Mouse (Mus musculus): ENCODE results near the gene Alox12. TPM values are rescaled to one million over a fixed set of nuclear protein-coding genes. Genes with fewer than 3 reads are reported as not detected.

The Alox12 gene
- total RNA-seq, 1 experiment = 0.49 TPM

DNA sequence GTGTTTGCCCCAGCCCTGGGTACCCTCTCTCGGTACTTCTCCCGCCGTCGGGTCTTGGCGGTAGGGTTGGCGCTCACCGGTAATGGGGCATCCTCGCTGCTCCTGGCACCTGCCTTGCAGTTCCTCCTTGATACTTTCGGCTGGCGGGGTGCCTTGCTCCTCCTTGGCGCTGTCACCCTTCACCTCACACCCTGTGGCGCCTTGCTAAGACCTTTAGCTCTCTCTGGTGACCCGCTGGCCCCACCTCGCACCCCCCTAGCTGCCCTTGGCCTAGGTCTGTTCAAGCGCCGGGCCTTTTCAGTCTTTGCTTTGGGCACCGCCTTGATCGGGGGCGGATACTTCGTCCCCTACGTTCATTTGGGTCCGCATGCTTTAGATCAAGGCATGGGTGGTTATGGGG lies 39.9 kb downstream of the Alox12 start:
- Histone ChIP-seq H3K4me3 (ENCODE audit: insufficient read depth in 1 of 2, low read depth in 1 of 2, low read length in 2 of 2, poor library complexity in 1 of 2, severe bottlenecking in 1 of 2) (peak overlapping the region; percentile 37 to 63; a peak in 3 of 4 replicates), H3K4me1 (ENCODE audit: control insufficient read depth in 2 of 2, insufficient read depth in 2 of 2, low read length in 2 of 2, poor library complexity in 1 of 2) (peaks cover 2 to 21% of the 10 kb centered on the region in 2 experiments; a peak in 2 of 4 replicates), H3K36me3 (ENCODE audit: control insufficient read depth, insufficient read depth, low read length, poor library complexity, severe bottlenecking) (peaks cover 9% of the 10 kb centered on the region), H3K9ac (ENCODE audit: insufficient read depth, low read depth, low read length, poor library complexity, severe bottlenecking) (peak overlapping the region; percentile 32; the same call in 1 of the 2 replicates), H3K9me3 (ENCODE audit: control insufficient read depth, insufficient read depth, low read depth, low read length) (no peaks in the 10 kb centered on the region), H3K27ac (ENCODE audit: insufficient read depth, low read depth, low read length, poor library complexity, severe bottlenecking) (no peak overlapping the region)
- DNase-seq (ENCODE audit: low read depth, low spot score) = no peak
- in situ Hi-C loops (cut with MboI; ENCODE audit: low sequenced_read_pairs in 2 of 2, unreplicated experiment in 2 of 2) = loop anchor here in 1 of 2 experiments (10.0 kb wide), 1 partner anchor 280 kb away; the partner anchor contains the start of gene Ybx2
- TF ChIP-seq CHD2 (IDR thresholded peaks at IDR 0.05; ENCODE audit: low read depth, low read length) (no peak), ZC3H11A (IDR thresholded peaks at IDR 0.05; ENCODE audit: borderline replicate concordance, low read depth, low read length) (no peak), HCFC1 (IDR thresholded peaks at IDR 0.05; ENCODE audit: borderline replicate concordance, insufficient read depth, low read length) (no peak), ZNF384 (IDR thresholded peaks at IDR 0.05; ENCODE audit: low read depth, low read length) (no peak), MAFK (IDR thresholded peaks at IDR 0.05; ENCODE audit: insufficient read depth, low read depth, low read length) (no peak)

DNA sequence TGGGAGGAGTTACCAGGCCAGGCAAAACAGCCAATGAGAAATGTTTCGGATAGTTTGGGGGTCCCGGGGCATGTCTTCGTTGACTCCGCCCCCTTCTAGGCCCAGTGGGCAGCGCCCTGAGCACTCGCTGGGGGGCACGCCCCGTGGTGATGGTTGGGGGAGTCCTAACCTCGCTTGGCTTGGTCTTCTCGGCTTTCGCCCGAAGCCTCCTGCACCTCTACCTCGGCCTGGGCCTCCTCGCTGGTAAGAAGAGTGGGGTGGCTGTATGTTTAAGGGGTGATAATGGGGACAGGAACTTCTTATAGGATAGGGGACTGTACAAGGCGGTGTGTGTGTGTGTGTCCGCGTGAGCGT lies 40.3 kb downstream of the Alox12 start:
- Histone ChIP-seq H3K27ac (ENCODE audit: insufficient read depth, low read depth, low read length, poor library complexity, severe bottlenecking) (no peak overlapping the region), H3K4me3 (ENCODE audit: insufficient read depth in 1 of 2, low read depth in 1 of 2, low read length in 2 of 2, poor library complexity in 1 of 2, severe bottlenecking in 1 of 2) (peak overlapping the region; percentile 37 to 63), H3K9me3 (ENCODE audit: control insufficient read depth, insufficient read depth, low read depth, low read length) (no peaks in the 10 kb centered on the region), H3K9ac (ENCODE audit: insufficient read depth, low read depth, low read length, poor library complexity, severe bottlenecking) (peak overlapping the region; percentile 26; the same call in 1 of the 2 replicates), H3K36me3 (ENCODE audit: control insufficient read depth, insufficient read depth, low read length, poor library complexity, severe bottlenecking) (peaks cover 9% of the 10 kb centered on the region), H3K4me1 (ENCODE audit: control insufficient read depth in 2 of 2, insufficient read depth in 2 of 2, low read length in 2 of 2, poor library complexity in 1 of 2) (peaks cover 2 to 21% of the 10 kb centered on the region in 2 experiments; a peak in 2 of 4 replicates)
- TF ChIP-seq ZC3H11A (IDR thresholded peaks at IDR 0.05; ENCODE audit: borderline replicate concordance, low read depth, low read length) = no peak
- no peak for TF ChIP-seq ZNF384 (IDR thresholded peaks at IDR 0.05; ENCODE audit: low read depth, low read length)
- TF ChIP-seq CHD2 (IDR thresholded peaks at IDR 0.05; ENCODE audit: low read depth, low read length) = no peak
- no peak for TF ChIP-seq MAFK (IDR thresholded peaks at IDR 0.05; ENCODE audit: insufficient read depth, low read depth, low read length)
- TF ChIP-seq HCFC1 (IDR thresholded peaks at IDR 0.05; ENCODE audit: borderline replicate concordance, insufficient read depth, low read length) = no peak
- in situ Hi-C loops (cut with MboI; ENCODE audit: low sequenced_read_pairs in 2 of 2, unreplicated experiment in 2 of 2) = loop anchor here in 1 of 2 experiments (10.0 kb wide), 1 partner anchor 280 kb away; the partner anchor contains the start of gene Ybx2
- no peak for DNase-seq (ENCODE audit: low read depth, low spot score)

DNA sequence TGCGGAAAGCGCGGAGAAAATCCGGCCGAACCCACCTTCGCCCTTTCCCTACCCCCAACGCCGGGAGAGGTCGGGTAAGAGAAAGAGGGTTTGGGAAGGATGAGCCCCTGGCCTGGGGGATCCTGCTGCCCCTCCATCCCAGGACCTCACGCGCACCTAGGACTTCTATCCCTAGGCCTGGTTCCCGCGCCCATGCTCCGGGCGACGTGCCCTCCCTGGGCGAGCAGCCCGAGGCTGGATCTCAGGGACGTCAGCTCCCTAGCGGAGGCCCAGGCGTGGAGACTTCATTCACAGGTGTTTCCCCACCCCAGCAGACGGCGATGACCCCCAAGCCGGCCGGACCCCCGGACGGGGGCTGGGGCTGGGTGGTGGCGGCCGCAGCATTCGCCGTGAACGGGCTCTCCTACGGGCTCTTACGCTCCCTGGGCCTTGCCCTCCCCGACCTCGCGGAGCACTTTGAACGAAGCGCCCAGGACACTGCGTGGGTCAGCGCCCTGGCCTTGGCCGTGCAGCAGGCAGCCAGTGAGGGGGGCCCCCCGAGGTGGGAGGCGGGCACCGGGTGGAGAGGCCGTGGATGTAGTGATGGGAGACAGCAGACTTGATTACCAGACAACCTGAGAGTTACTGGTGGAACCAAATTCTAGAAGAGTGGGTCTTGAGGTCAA lies 40.8 kb downstream of the Alox12 start:
- DNase-seq (ENCODE audit: low read depth, low spot score) = no peak
- in situ Hi-C loops (cut with MboI; ENCODE audit: low sequenced_read_pairs in 2 of 2, unreplicated experiment in 2 of 2) = loop anchor here in 1 of 2 experiments (10.0 kb wide), 1 partner anchor 280 kb away; the partner anchor contains the start of gene Ybx2
- Histone ChIP-seq H3K36me3 (ENCODE audit: control insufficient read depth, insufficient read depth, low read length, poor library complexity, severe bottlenecking) (peaks cover 9% of the 10 kb centered on the region), H3K4me1 (ENCODE audit: control insufficient read depth in 2 of 2, insufficient read depth in 2 of 2, low read length in 2 of 2, poor library complexity in 1 of 2) (peaks cover 2 to 23% of the 10 kb centered on the region in 2 experiments; a peak in 2 of 4 replicates), H3K4me3 (ENCODE audit: insufficient read depth in 1 of 2, low read depth in 1 of 2, low read length in 2 of 2, poor library complexity in 1 of 2, severe bottlenecking in 1 of 2) (peak overlapping the region; percentile 37 to 63), H3K9ac (ENCODE audit: insufficient read depth, low read depth, low read length, poor library complexity, severe bottlenecking) (peak overlapping the region; percentile 68), H3K9me3 (ENCODE audit: control insufficient read depth, insufficient read depth, low read depth, low read length) (no peaks in the 10 kb centered on the region), H3K27ac (ENCODE audit: insufficient read depth, low read depth, low read length, poor library complexity, severe bottlenecking) (no peak overlapping the region)
- no peak for TF ChIP-seq ZC3H11A (IDR thresholded peaks at IDR 0.05; ENCODE audit: borderline replicate concordance, low read depth, low read length)
- TF ChIP-seq MAFK (IDR thresholded peaks at IDR 0.05; ENCODE audit: insufficient read depth, low read depth, low read length) = no peak
- no peak for TF ChIP-seq CHD2 (IDR thresholded peaks at IDR 0.05; ENCODE audit: low read depth, low read length)
- no peak for TF ChIP-seq HCFC1 (IDR thresholded peaks at IDR 0.05; ENCODE audit: borderline replicate concordance, insufficient read depth, low read length)
- no peak for TF ChIP-seq ZNF384 (IDR thresholded peaks at IDR 0.05; ENCODE audit: low read depth, low read length)

- Histone ChIP-seq H3K27ac (ENCODE audit: insufficient read depth, low read depth, low read length, poor library complexity, severe bottlenecking) (no peak overlapping the region), H3K4me1 (ENCODE audit: control insufficient read depth in 2 of 2, insufficient read depth in 2 of 2, low read length in 2 of 2, poor library complexity in 1 of 2) (peaks cover 2 to 19% of the 10 kb centered on the region in 2 experiments; a peak in 2 of 4 replicates), H3K9ac (ENCODE audit: insufficient read depth, low read depth, low read length, poor library complexity, severe bottlenecking) (no peak overlapping the region), H3K4me3 (ENCODE audit: insufficient read depth in 1 of 2, low read depth in 1 of 2, low read length in 2 of 2, poor library complexity in 1 of 2, severe bottlenecking in 1 of 2) (peak overlapping the region; percentile 37 to 63; a peak in 3 of 4 replicates), H3K9me3 (ENCODE audit: control insufficient read depth, insufficient read depth, low read depth, low read length) (no peaks in the 10 kb centered on the region), H3K36me3 (ENCODE audit: control insufficient read depth, insufficient read depth, low read length, poor library complexity, severe bottlenecking) (peaks cover 9% of the 10 kb centered on the region)
- no peak for DNase-seq (ENCODE audit: low read depth, low spot score)
- TF ChIP-seq ZC3H11A (IDR thresholded peaks at IDR 0.05; ENCODE audit: borderline replicate concordance, low read depth, low read length) (no peak), ZNF384 (IDR thresholded peaks at IDR 0.05; ENCODE audit: low read depth, low read length) (no peak), MAFK (IDR thresholded peaks at IDR 0.05; ENCODE audit: insufficient read depth, low read depth, low read length) (no peak), HCFC1 (IDR thresholded peaks at IDR 0.05; ENCODE audit: borderline replicate concordance, insufficient read depth, low read length) (no peak), CHD2 (IDR thresholded peaks at IDR 0.05; ENCODE audit: low read depth, low read length) (no peak)
- in situ Hi-C loops (cut with MboI; ENCODE audit: low sequenced_read_pairs in 2 of 2, unreplicated experiment in 2 of 2) = loop anchor here in 1 of 2 experiments (10.0 kb wide), 1 partner anchor 279 kb away; the partner anchor contains the start of gene Ybx2
These were observed 41.4 kb downstream of the Alox12 start for GRCm38 (mm10) chr11:70213736-70214135.
